Mouse (Mus musculus) frontal cortex, adult 2 months (tissue): ENCODE measurements around the gene Lrch4. TPM values are rescaled to one million over a fixed set of nuclear protein-coding genes. Genes with fewer than 3 reads are reported as not detected.

Experiments
- DNase-seq, 2 experiments: peaks; one replicate each; pipeline ENCODE4 v3.0.0; 2022; ENCODE audit warnings: low spot score in 1 of 2; ENCODE audit errors: extremely low spot score in 1 of 2
- polyA plus RNA-seq: library from polyadenylated mRNA; depleted of rRNA; stranded (reverse); fragments of >200 nt; gene quantifications from 2 replicates; pipeline ENCODE4 v1.2.3, GENCODE M21; 2012; rRNA removed

Gene Lrch4
- polyA plus RNA-seq, 1 experiment, result 15.6 TPM

GRCm38 (mm10) chr5:137683388-137684293, 54.7 kb downstream of the Lrch4 start:
- DNase-seq, result no peak

GRCm38 (mm10) chr5:137684294-137685123, 55.6 kb downstream of the Lrch4 start, which contains the start of gene Agfg2:
Gene Agfg2 (minus strand): TSS chr5:137684726.
- peak; percentile 99 to 100 for DNase-seq

GRCm38 (mm10) chr5:137685653-137686052, 56.7 kb downstream of the Lrch4 start:
- no peak for DNase-seq

- DNase-seq, result no peak
Measured at GRCm38 (mm10) chr5:137686127-137686790, 57.3 kb downstream of the Lrch4 start.

GRCm38 (mm10) chr5:137689974-137690373, 61.1 kb downstream of the Lrch4 start:
- DNase-seq, result no peak

GRCm38 (mm10) chr5:137690531-137690930, 61.6 kb downstream of the Lrch4 start:
- no peak for DNase-seq

Other genes starting within 250 kb of the Lrch4 start
- 0.20 and 0.29 TPM in 2 replicates for gene Zan, start 152.1 kb upstream of the Lrch4 start, polyA plus RNA-seq
- 51.7 and 52.3 TPM in 2 replicates for gene Pop7, start 126.6 kb upstream of the Lrch4 start, polyA plus RNA-seq
- 51.1 and 56.4 TPM in 2 replicates for gene Gigyf1, start 110.6 kb upstream of the Lrch4 start, polyA plus RNA-seq
- not detected in 2 replicates for gene Epo, start 95.9 kb upstream of the Lrch4 start, polyA plus RNA-seq
- gene Gnb2, start 95.6 kb upstream of the Lrch4 start, polyA plus RNA-seq, result 635 and 662 TPM in 2 replicates
- gene Actl6b, start 75.6 kb upstream of the Lrch4 start, polyA plus RNA-seq, result 184 and 199 TPM in 2 replicates
- gene Tfr2, start 59.3 kb upstream of the Lrch4 start, polyA plus RNA-seq, result 14.1 and 14.5 TPM in 2 replicates
- 46.1 and 59.6 TPM in 2 replicates for gene Mospd3, start 28.1 kb upstream of the Lrch4 start, polyA plus RNA-seq
- gene Pcolce, start 15.3 kb upstream of the Lrch4 start, polyA plus RNA-seq, result 14.3 and 17.0 TPM in 2 replicates
- 0.30 and 0.36 TPM in 2 replicates for gene Fbxo24, start 119 bp upstream of the Lrch4 start, polyA plus RNA-seq
- gene Gm20605, start 54 bp downstream of the Lrch4 start, polyA plus RNA-seq, result 13.3 and 14.4 TPM in 2 replicates
- gene Sap25, start 12.2 kb downstream of the Lrch4 start, polyA plus RNA-seq, result 27.8 and 34.4 TPM in 2 replicates
- 0.48 and 0.86 TPM in 2 replicates for gene Irs3, start 16.6 kb downstream of the Lrch4 start, polyA plus RNA-seq
- 32.4 and 32.9 TPM in 2 replicates for gene Agfg2, start 55.6 kb downstream of the Lrch4 start, polyA plus RNA-seq
- 55.0 and 60.9 TPM in 2 replicates for gene Nyap1, start 112.5 kb downstream of the Lrch4 start, polyA plus RNA-seq
- 273 and 360 TPM in 2 replicates for gene Tsc22d4, start 116.6 kb downstream of the Lrch4 start, polyA plus RNA-seq
- 24.2 and 25.9 TPM in 2 replicates for gene Ppp1r35, start 149.7 kb downstream of the Lrch4 start, polyA plus RNA-seq
- 39.1 and 42.6 TPM in 2 replicates for gene Mepce, start 158.5 kb downstream of the Lrch4 start, polyA plus RNA-seq
- gene Zcwpw1, start 158.7 kb downstream of the Lrch4 start, polyA plus RNA-seq, result 14.1 and 15.3 TPM in 2 replicates
- 0.86 and 0.98 TPM in 2 replicates for gene Pilra, start 207.2 kb downstream of the Lrch4 start, polyA plus RNA-seq
- 0.20 TPM in 1 of 2 replicates, not detected in the other for gene Pilrb1, start 229.0 kb downstream of the Lrch4 start, polyA plus RNA-seq
- 0.08 TPM in 1 of 2 replicates, not detected in the other for gene Pilrb2, start 242.7 kb downstream of the Lrch4 start, polyA plus RNA-seq